Mouse (Mus musculus) brain, embryonic 14.5 days (tissue): Measurements from ENCODE around the gene Gstm4.

ENCODE experiments used
- CTCF ChIP-seq: fragments of 200-500 bp; IDR thresholded peaks from 2 replicates; pipeline ENCODE4 v1.5.1; 2012; ENCODE audit warnings: inconsistent platforms, mild to moderate bottlenecking, moderate library complexity, borderline replicate concordance; ENCODE audit not compliant: insufficient read depth, insufficient read length; ENCODE audit errors: extremely low read depth
- POLR2A ChIP-seq: fragments of 200-500 bp; IDR thresholded peaks from 2 replicates; pipeline ENCODE4 v1.6.1; 2012; ENCODE audit warnings: mild to moderate bottlenecking, inconsistent platforms, borderline replicate concordance; ENCODE audit not compliant: poor library complexity, insufficient read depth, insufficient read length, severe bottlenecking; ENCODE audit errors: extremely low read depth

GRCm38 (mm10) chr3:108011558-108011957 is 33.1 kb downstream of the Gstm4 start:
- TF ChIP-seq CTCF, result no peak
- no peak for TF ChIP-seq POLR2A
